Mouse (Mus musculus) urinary bladder, postnatal 36 days (tissue): Measurements from ENCODE around the gene Opcml.

ENCODE experiments used
- DNase-seq, 2 experiments: peaks; one replicate each; pipeline ENCODE4 v3.0.0; 2022; ENCODE audit warnings: low spot score in 2 of 2, mixed read lengths in 1 of 2

The Opcml gene

GRCm38 (mm10) chr9:28618186-28618892 lies 827.8 kb downstream of the Opcml start:
- no peak for DNase-seq

GRCm38 (mm10) chr9:28621939-28622338 lies 831.4 kb downstream of the Opcml start:
- no peak for DNase-seq

- no peak for DNase-seq
Measured at GRCm38 (mm10) chr9:28624870-28625269, 834.3 kb downstream of the Opcml start.

- DNase-seq, result no peak
Measured at GRCm38 (mm10) chr9:28642766-28643165, 852.2 kb downstream of the Opcml start.

- no peak for DNase-seq
Measured at GRCm38 (mm10) chr9:28644063-28644462, 853.5 kb downstream of the Opcml start.

GRCm38 (mm10) chr9:28650089-28650488 lies 859.5 kb downstream of the Opcml start:
- DNase-seq, result no peak

GRCm38 (mm10) chr9:28659996-28660395 lies 869.4 kb downstream of the Opcml start:
- no peak for DNase-seq

- DNase-seq, result no peak
Measured at GRCm38 (mm10) chr9:28662882-28663281, 872.3 kb downstream of the Opcml start.

GRCm38 (mm10) chr9:28680309-28680708 lies 889.7 kb downstream of the Opcml start:
- DNase-seq, result no peak

GRCm38 (mm10) chr9:28681252-28682037 lies 890.9 kb downstream of the Opcml start:
- DNase-seq, result no peak

- no peak for DNase-seq
Measured at GRCm38 (mm10) chr9:28683951-28684470, 893.4 kb downstream of the Opcml start.

- DNase-seq, result no peak
Measured at GRCm38 (mm10) chr9:28686942-28687611, 896.5 kb downstream of the Opcml start.

GRCm38 (mm10) chr9:28690134-28690533 lies 899.6 kb downstream of the Opcml start:
- DNase-seq, result no peak

GRCm38 (mm10) chr9:28705796-28706195 lies 915.2 kb downstream of the Opcml start:
- no peak for DNase-seq

GRCm38 (mm10) chr9:28714544-28714943 lies 924.0 kb downstream of the Opcml start:
- DNase-seq, result no peak

- DNase-seq, result no peak
Measured at GRCm38 (mm10) chr9:28720186-28720585, 929.6 kb downstream of the Opcml start.

- no peak for DNase-seq
Measured at GRCm38 (mm10) chr9:28731811-28732602, 941.4 kb downstream of the Opcml start.

- no peak for DNase-seq
Measured at GRCm38 (mm10) chr9:28737955-28738354, 947.4 kb downstream of the Opcml start.

- no peak for DNase-seq
Measured at GRCm38 (mm10) chr9:28738451-28738860, 947.9 kb downstream of the Opcml start.

GRCm38 (mm10) chr9:28744771-28745170 lies 954.2 kb downstream of the Opcml start:
- DNase-seq, result no peak

- no peak for DNase-seq
Measured at GRCm38 (mm10) chr9:28748902-28749301, 958.3 kb downstream of the Opcml start.
